Mouse (Mus musculus): ENCODE data around the gene Olfr1186. TPM values are rescaled to one million over a fixed set of nuclear protein-coding genes. Genes with fewer than 3 reads are reported as not detected.
"Not testable (repeated sequence)": the region's sequence is repeated elsewhere in the genome, so short reads cannot be mapped to it uniquely, and the experiment has no call there.

The Olfr1186 gene
- polyA plus RNA-seq (2015; fragmentation: Nextera tagmentation; extraction: Ambion mirVana) = not detected in 2 replicates

DNA sequence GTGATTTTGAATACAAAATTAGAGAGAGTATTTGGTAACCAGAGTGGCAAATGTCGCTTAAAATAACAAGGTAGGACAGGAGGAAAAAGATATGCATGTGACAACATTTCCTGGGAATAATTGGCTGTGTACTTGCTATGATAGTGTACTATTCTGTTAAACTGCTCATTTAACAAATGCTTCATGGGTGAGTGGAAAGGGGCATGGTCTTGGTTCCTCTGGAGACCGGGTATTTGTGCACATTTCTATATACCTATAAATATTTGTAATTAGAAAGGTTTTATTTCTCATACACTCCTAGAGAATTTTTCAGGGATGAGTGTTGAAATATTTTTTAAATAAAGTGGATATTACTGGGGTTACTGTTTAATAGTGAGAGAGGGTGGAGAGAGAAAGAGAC lies at the start of gene Olfr1186:
Gene Olfr1186 (plus strand): TSS at position 301 of the 400 bp plus-strand sequence.
- no peak for ATAC-seq (replicated peaks)
- WGBS = 80% methylated on average over 2 of the region's 2 CpGs
- H3K4me1 ChIP-seq = no peaks in the 10 kb centered on the region

DNA sequence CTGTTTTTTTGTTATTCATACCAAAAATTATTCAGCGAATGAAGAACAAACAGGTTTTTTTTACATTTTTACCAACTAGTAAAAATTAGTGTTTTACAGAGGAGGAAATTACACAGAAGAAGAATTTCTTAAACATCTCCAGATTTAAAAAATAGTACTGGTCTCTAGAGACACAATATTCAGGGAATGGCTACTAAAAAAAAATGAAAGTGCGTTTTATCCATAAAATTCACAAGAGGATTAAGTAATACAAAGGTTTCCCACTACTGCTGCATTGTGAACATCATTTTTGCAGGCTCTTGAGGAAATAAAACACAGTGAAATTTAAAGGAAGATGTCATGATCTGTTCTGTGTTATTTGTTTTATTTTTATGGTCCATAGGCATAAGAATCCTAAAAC lies 35.1 kb upstream of the Olfr1186 start, which contains the start of gene Olfr1184:
Gene Olfr1184 (plus strand): TSS at position 301 of the 400 bp plus-strand sequence.
- Histone ChIP-seq H3K4me3 (no peak within 1 kb of the TSS), H3K36me3 (no peaks in the 10 kb centered on the region), H3K4me1 (no peaks in the 10 kb centered on the region), H3K4me2 (replicated peaks) (no peak within 1 kb of the TSS), H3K27me3 (no peaks in the 10 kb centered on the region), H3K9me3 (no peaks in the 10 kb centered on the region), H3K27ac (replicated peaks) (no peak within 1 kb of the TSS), H3K9ac (replicated peaks) (no peak within 1 kb of the TSS)
- 94% methylated on average over 2 of the region's 2 CpGs for WGBS
- no peak for ATAC-seq (replicated peaks)

More for the DNA sequence above, at the start of gene Olfr1186:
- no peaks in the 10 kb centered on the region for H3K9me3 ChIP-seq
- H3K27ac ChIP-seq (replicated peaks) = no peak within 1 kb of the TSS
- no peaks in the 10 kb centered on the region for H3K27me3 ChIP-seq
- H3K9ac ChIP-seq (replicated peaks) = no peak within 1 kb of the TSS
- H3K4me2 ChIP-seq (replicated peaks) = no peak within 1 kb of the TSS
- no peaks in the 10 kb centered on the region for H3K36me3 ChIP-seq
- H3K4me3 ChIP-seq = no peak within 1 kb of the TSS

DNA sequence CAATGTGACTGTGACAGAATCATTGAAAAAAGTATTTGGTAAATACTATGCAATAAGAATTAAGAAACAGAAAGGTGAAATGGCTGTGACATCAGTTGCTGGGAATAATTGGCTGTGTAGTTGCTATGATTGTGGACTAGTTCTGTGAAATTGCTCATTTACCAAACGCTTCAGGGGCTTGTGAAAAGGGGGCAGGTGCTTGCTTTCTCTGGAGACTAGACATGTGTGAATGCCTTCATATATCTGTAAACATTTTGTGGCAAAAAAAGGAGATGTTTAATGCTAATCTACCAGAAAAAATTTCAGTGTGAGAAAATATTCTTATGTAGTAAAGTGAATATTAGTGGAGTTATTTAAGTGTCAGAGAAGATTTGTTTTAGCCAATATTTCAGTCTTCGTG lies 25.3 kb upstream of the Olfr1186 start, which contains the start of gene Olfr1185-ps1:
Gene Olfr1185-ps1 (plus strand): TSS at position 301 of the 400 bp plus-strand sequence.
- Histone ChIP-seq H3K9me3 (no peaks in the 10 kb centered on the region), H3K9ac (replicated peaks) (no peak within 1 kb of the TSS), H3K4me3 (no peak within 1 kb of the TSS), H3K4me2 (replicated peaks) (no peak within 1 kb of the TSS), H3K27me3 (no peaks in the 10 kb centered on the region), H3K4me1 (no peaks in the 10 kb centered on the region), H3K27ac (replicated peaks) (no peak within 1 kb of the TSS), H3K36me3 (no peaks in the 10 kb centered on the region)
- no peak for ATAC-seq (replicated peaks)
- WGBS = 64% methylated on average over 2 of the region's 2 CpGs

DNA sequence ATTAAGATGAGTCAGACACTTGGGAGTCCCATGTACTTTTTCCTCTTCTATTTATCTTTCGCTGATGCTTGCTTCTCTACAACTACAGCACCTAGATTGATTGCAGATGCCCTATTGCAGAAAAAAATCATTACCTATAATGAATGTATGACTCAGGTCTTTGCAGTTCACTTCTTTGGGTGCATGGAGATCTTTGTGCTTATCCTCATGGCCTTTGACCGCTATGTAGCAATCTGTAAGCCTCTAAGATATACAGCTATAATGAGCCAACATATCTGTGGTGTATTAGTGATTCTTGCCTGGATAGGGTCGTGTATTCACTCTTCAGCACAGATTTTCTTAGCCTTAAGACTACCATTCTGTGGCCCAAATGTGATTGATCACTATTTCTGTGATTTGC lies 7.4 kb downstream of the Olfr1186 start:
- H3K4me3 ChIP-seq = no peak overlapping the region
- H3K27ac ChIP-seq (replicated peaks) = no peak overlapping the region
- no peak overlapping the region for H3K4me2 ChIP-seq (replicated peaks)
- no peak for ATAC-seq (replicated peaks)
- H3K27me3 ChIP-seq = no peaks in the 10 kb centered on the region
- H3K9me3 ChIP-seq = no peaks in the 10 kb centered on the region
- H3K36me3 ChIP-seq = no peaks in the 10 kb centered on the region
- H3K4me1 ChIP-seq = no peaks in the 10 kb centered on the region
- no peak overlapping the region for H3K9ac ChIP-seq (replicated peaks)
- WGBS = 71% methylated on average over 3 of the region's 3 CpGs

DNA sequence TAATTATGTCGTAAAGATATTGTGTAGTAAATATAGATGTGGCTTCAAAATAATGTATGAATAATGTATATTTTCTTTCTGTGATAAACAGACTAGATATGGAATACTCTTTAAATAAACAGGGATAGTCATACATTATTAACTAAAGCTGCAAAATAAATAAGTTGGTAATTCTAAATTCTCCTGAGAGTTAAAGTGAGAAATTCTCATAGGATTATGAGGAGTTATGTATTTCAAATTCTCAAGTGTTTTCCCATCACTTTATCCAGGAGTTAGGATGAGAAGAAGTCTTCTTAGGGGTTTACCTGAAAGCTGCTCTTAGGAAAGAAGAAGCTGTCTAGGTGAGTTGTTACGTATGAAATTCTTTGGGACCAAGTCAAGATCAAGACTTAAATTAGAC lies 38.3 kb downstream of the Olfr1186 start, which contains the start of gene Olfr1188:
Gene Olfr1188 (plus strand): TSS at position 301 of the 400 bp plus-strand sequence.
- WGBS = 87% methylated on average over 2 of the region's 2 CpGs
- no peak for ATAC-seq (replicated peaks)
- Histone ChIP-seq H3K4me2 (replicated peaks) (no peak within 1 kb of the TSS), H3K4me1 (no peaks in the 10 kb centered on the region), H3K36me3 (no peaks in the 10 kb centered on the region), H3K4me3 (no peak within 1 kb of the TSS), H3K9ac (replicated peaks) (no peak within 1 kb of the TSS), H3K27ac (replicated peaks) (no peak within 1 kb of the TSS), H3K27me3 (no peaks in the 10 kb centered on the region), H3K9me3 (no peaks in the 10 kb centered on the region)

DNA sequence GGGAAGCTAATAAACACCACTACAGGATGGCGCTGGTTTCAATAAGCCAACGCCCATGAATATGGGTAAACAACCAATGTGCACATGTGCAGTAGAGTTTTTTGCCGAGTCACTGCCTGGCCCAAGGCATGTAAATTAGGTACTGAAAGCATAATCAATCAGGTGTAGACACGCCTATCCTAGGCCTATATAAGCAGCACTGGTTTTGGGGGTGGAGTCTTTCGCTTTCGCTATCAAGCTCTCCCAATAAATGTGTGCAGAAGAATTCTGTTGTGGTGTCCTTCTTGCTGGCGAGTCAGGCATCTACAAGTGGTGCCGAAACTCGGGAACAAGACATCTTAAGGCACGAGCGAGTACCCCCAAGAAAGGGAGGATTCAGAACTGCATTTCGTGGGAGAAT lies 54.3 kb downstream of the Olfr1186 start:
- not testable (repeated sequence) for H3K9me3 ChIP-seq; H3K27ac ChIP-seq (replicated peaks); H3K9ac ChIP-seq (replicated peaks); H3K4me2 ChIP-seq (replicated peaks); H3K36me3 ChIP-seq; ATAC-seq (replicated peaks); H3K4me3 ChIP-seq; H3K4me1 ChIP-seq; H3K27me3 ChIP-seq
- 95% methylated on average over 12 of the region's 12 CpGs for WGBS

Other genes starting within 250 kb of the Olfr1186 start
- gene Olfr1173, start 238.7 kb upstream of the Olfr1186 start, polyA plus RNA-seq (2015; fragmentation: Nextera tagmentation; extraction: Ambion mirVana) = not detected in 2 replicates
- not detected in 2 replicates for gene Olfr1174-ps, start 203.4 kb upstream of the Olfr1186 start, polyA plus RNA-seq (2015; fragmentation: Nextera tagmentation; extraction: Ambion mirVana)
- not detected in 2 replicates for gene Olfr1175-ps, start 191.3 kb upstream of the Olfr1186 start, polyA plus RNA-seq (2015; fragmentation: Nextera tagmentation; extraction: Ambion mirVana)
- gene Olfr1176, start 181.8 kb upstream of the Olfr1186 start, polyA plus RNA-seq (2015; fragmentation: Nextera tagmentation; extraction: Ambion mirVana) = not detected in 2 replicates
- not detected in 2 replicates for gene Olfr1177-ps, start 172.1 kb upstream of the Olfr1186 start, polyA plus RNA-seq (2015; fragmentation: Nextera tagmentation; extraction: Ambion mirVana)
- not detected in 2 replicates for gene Olfr1178, start 131.5 kb upstream of the Olfr1186 start, polyA plus RNA-seq (2015; fragmentation: Nextera tagmentation; extraction: Ambion mirVana)
- gene Olfr1179, start 112.1 kb upstream of the Olfr1186 start, polyA plus RNA-seq (2015; fragmentation: Nextera tagmentation; extraction: Ambion mirVana) = not detected in 2 replicates
- gene Olfr1180, start 99.4 kb upstream of the Olfr1186 start, polyA plus RNA-seq (2015; fragmentation: Nextera tagmentation; extraction: Ambion mirVana) = not detected in 2 replicates
- not detected in 2 replicates for gene Olfr1181, start 92.4 kb upstream of the Olfr1186 start, polyA plus RNA-seq (2015; fragmentation: Nextera tagmentation; extraction: Ambion mirVana)
- not detected in 2 replicates for gene Gm13757, start 69.4 kb upstream of the Olfr1186 start, polyA plus RNA-seq (2015; fragmentation: Nextera tagmentation; extraction: Ambion mirVana)
- gene Olfr1183, start 63.7 kb upstream of the Olfr1186 start, polyA plus RNA-seq (2015; fragmentation: Nextera tagmentation; extraction: Ambion mirVana) = not detected in 2 replicates
- gene Olfr1184, start 35.0 kb upstream of the Olfr1186 start, polyA plus RNA-seq (2015; fragmentation: Nextera tagmentation; extraction: Ambion mirVana) = not detected in 2 replicates
- gene Olfr1185-ps1, start 25.2 kb upstream of the Olfr1186 start, polyA plus RNA-seq (2015; fragmentation: Nextera tagmentation; extraction: Ambion mirVana) = not detected in 2 replicates
- not detected in 2 replicates for gene Olfr1188, start 38.4 kb downstream of the Olfr1186 start, polyA plus RNA-seq (2015; fragmentation: Nextera tagmentation; extraction: Ambion mirVana)
- gene Olfr1189, start 67.9 kb downstream of the Olfr1186 start, polyA plus RNA-seq (2015; fragmentation: Nextera tagmentation; extraction: Ambion mirVana) = not detected in 2 replicates
- gene Olfr1191-ps1, start 122.0 kb downstream of the Olfr1186 start, polyA plus RNA-seq (2015; fragmentation: Nextera tagmentation; extraction: Ambion mirVana) = not detected in 2 replicates
- gene Olfr1192-ps1, start 130.0 kb downstream of the Olfr1186 start, polyA plus RNA-seq (2015; fragmentation: Nextera tagmentation; extraction: Ambion mirVana) = not detected in 2 replicates
- not detected in 2 replicates for gene Olfr1193, start 157.1 kb downstream of the Olfr1186 start, polyA plus RNA-seq (2015; fragmentation: Nextera tagmentation; extraction: Ambion mirVana)
- not detected in 2 replicates for gene Olfr1195, start 170.6 kb downstream of the Olfr1186 start, polyA plus RNA-seq (2015; fragmentation: Nextera tagmentation; extraction: Ambion mirVana)
- not detected in 2 replicates for gene Olfr1196, start 186.0 kb downstream of the Olfr1186 start, polyA plus RNA-seq (2015; fragmentation: Nextera tagmentation; extraction: Ambion mirVana)
- not detected in 2 replicates for gene Olfr1197, start 213.8 kb downstream of the Olfr1186 start, polyA plus RNA-seq (2015; fragmentation: Nextera tagmentation; extraction: Ambion mirVana)
- gene Olfr1198, start 232.8 kb downstream of the Olfr1186 start, polyA plus RNA-seq (2015; fragmentation: Nextera tagmentation; extraction: Ambion mirVana) = not detected in 2 replicates
- gene Olfr1199, start 241.9 kb downstream of the Olfr1186 start, polyA plus RNA-seq (2015; fragmentation: Nextera tagmentation; extraction: Ambion mirVana) = not detected in 2 replicates